Comparison of ENCODE assay signal across 25 mouse cellular contexts in genomic region chr16:42074325-42074724, GRCm38 (mm10).
A peak's percentile ranks its signal among the peaks of the same experiment; 100 is the strongest.
DNase-seq lines count a peak whose midpoint lies in the region; ATAC-seq and TF ChIP-seq lines count a peak whose summit lies in the region.
"Had no signal": no experiment of that assay in that cellular context is flagged by ENCODE, and none has a peak within 500 bp of the region (broad histone marks: within the 10 kb centered on the region; RNA-seq: fewer than 3 reads in every experiment).

No protein-coding gene starts in this region.

- peaks cover 8% of the 10 kb centered on the region; the same call in 1 of the 2 replicates for H3K4me1 ChIP-seq in cerebellum, adult 2 months (ENCODE audit: control insufficient read depth, insufficient read depth, low read length)
- no peaks in the 10 kb centered on the region for H3K4me1 ChIP-seq in forebrain, postnatal 0 days (ENCODE audit: insufficient read depth)
- no peaks in the 10 kb centered on the region for H3K4me1 ChIP-seq in intestine, embryonic 16.5 days (ENCODE audit: control insufficient read depth, insufficient read depth, low read length)
- H3K4me1 ChIP-seq: forebrain, embryonic 10.5 days; forebrain, embryonic 13.5 days; heart, embryonic 10.5 days; heart, embryonic 13.5 days; hindbrain, embryonic 12.5 days; hindbrain, embryonic 15.5 days; kidney, embryonic 15.5 days had no signal

- no peaks in the 10 kb centered on the region for H3K36me3 ChIP-seq in forebrain, postnatal 0 days (ENCODE audit: insufficient read depth)
- no peaks in the 10 kb centered on the region for H3K36me3 ChIP-seq in intestine, embryonic 16.5 days (ENCODE audit: control insufficient read depth, insufficient read depth, low read length)
- H3K36me3 ChIP-seq: forebrain, embryonic 10.5 days; heart, embryonic 10.5 days; heart, embryonic 13.5 days; hindbrain, embryonic 12.5 days; hindbrain, embryonic 15.5 days; kidney, embryonic 15.5 days had no signal

- 0 out of 2 replicates have a peak overlapping the region, but pooled peaks have one; percentile 10 for H3K27ac ChIP-seq in cerebellum, adult 2 months (ENCODE audit: insufficient read depth, low read length)
- no peak overlapping the region for H3K27ac ChIP-seq in forebrain, postnatal 0 days (ENCODE audit: low read depth, low read length)
- no peak overlapping the region for H3K27ac ChIP-seq in intestine, embryonic 16.5 days (ENCODE audit: low read length)
- H3K27ac ChIP-seq: forebrain, embryonic 10.5 days; forebrain, embryonic 13.5 days; gastrocnemius, adult 2 months; heart, adult 2 months; heart, embryonic 10.5 days; heart, embryonic 13.5 days; hindbrain, embryonic 12.5 days; hindbrain, embryonic 15.5 days; kidney, embryonic 15.5 days had no signal

- no peak overlapping the region for H3K4me3 ChIP-seq in cerebellum, adult 2 months (replicated peaks; ENCODE audit: insufficient read depth, low read depth, low read length)
- H3K4me3 ChIP-seq in forebrain, postnatal 0 days (ENCODE audit: low read depth, low read length) = no peak overlapping the region
- no peak overlapping the region for H3K4me3 ChIP-seq in intestine, embryonic 16.5 days (ENCODE audit: low read length)
- H3K4me3 ChIP-seq: forebrain, embryonic 10.5 days; forebrain, embryonic 13.5 days; gastrocnemius, adult 2 months; heart, adult 2 months; heart, embryonic 10.5 days; heart, embryonic 13.5 days; hindbrain, embryonic 12.5 days; hindbrain, embryonic 15.5 days; kidney, embryonic 15.5 days had no signal

- WGBS in cerebellum, adult 2 months = 33% methylated on average over 3 of the region's 3 CpGs
- 82% methylated on average over 3 of the region's 3 CpGs for WGBS in forebrain, postnatal 0 days
- 79% methylated on average over 3 of the region's 3 CpGs for WGBS in intestine, embryonic 16.5 days

- DNase-seq in cerebellum, adult 11 months = peak; percentile 23
- no peak for DNase-seq in cerebellum, postnatal 4 days (ENCODE audit: low spot score in 2 of 2)
- DNase-seq in cerebellum, adult 2 months = peak; percentile 33 to 80
- peak; percentile 14 to 19 for DNase-seq in cerebellum, postnatal 10 days
- DNase-seq in cerebellum, postnatal 36 days = peak; percentile 6 to 35
- DNase-seq in forebrain, postnatal 0 days = no peak
- DNase-seq in left cerebral cortex, postnatal 25 days (ENCODE audit: low spot score in 2 of 2) = no peak
- DNase-seq: adrenal gland, adult 2 months; adrenal gland, postnatal 14 days; B cell, adult 2 months; gastrocnemius, adult 2 months; gastrocnemius, postnatal 25 days; heart, adult 2 months; heart, postnatal 14 days; kidney, adult 11 months; kidney, adult 8-10 months had no signal

- no peaks in the 10 kb centered on the region for H3K9me3 ChIP-seq in forebrain, postnatal 0 days (ENCODE audit: low read length)
- H3K9me3 ChIP-seq in intestine, embryonic 16.5 days (ENCODE audit: control insufficient read depth, low read length) = no peaks in the 10 kb centered on the region
- H3K9me3 ChIP-seq: forebrain, embryonic 10.5 days; forebrain, embryonic 13.5 days; heart, embryonic 10.5 days; heart, embryonic 13.5 days; hindbrain, embryonic 12.5 days; hindbrain, embryonic 15.5 days; kidney, embryonic 15.5 days had no signal

- H3K27me3 ChIP-seq in cerebellum, adult 2 months (ENCODE audit: control insufficient read depth, insufficient read depth, low read length) = no peaks in the 10 kb centered on the region
- no peaks in the 10 kb centered on the region for H3K27me3 ChIP-seq in forebrain, postnatal 0 days (ENCODE audit: insufficient read depth, low read length)
- H3K27me3 ChIP-seq in intestine, embryonic 16.5 days (replicated peaks; ENCODE audit: control insufficient read depth, insufficient read depth, low read length) = no peaks in the 10 kb centered on the region
- H3K27me3 ChIP-seq: forebrain, embryonic 13.5 days; heart, embryonic 13.5 days; hindbrain, embryonic 12.5 days; hindbrain, embryonic 15.5 days; kidney, embryonic 15.5 days had no signal

- no peak for TF ChIP-seq CTCF in cerebellum, adult 2 months (IDR thresholded peaks at IDR 0.05; ENCODE audit: borderline replicate concordance, insufficient read depth, low read depth, low read length)
- no peak for TF ChIP-seq CTCF in forebrain, postnatal 0 days (IDR thresholded peaks at IDR 0.05; ENCODE audit: low read depth)

- no peak overlapping the region for H3K9ac ChIP-seq in forebrain, postnatal 0 days
- no peak overlapping the region for H3K9ac ChIP-seq in intestine, embryonic 16.5 days (ENCODE audit: low read depth, low read length)
- H3K9ac ChIP-seq: forebrain, embryonic 13.5 days; heart, embryonic 13.5 days; hindbrain, embryonic 12.5 days; hindbrain, embryonic 15.5 days; kidney, embryonic 15.5 days had no signal

- intact Hi-C loops in left cerebral cortex, postnatal 25 days (cut with DNase I) = no loop called here

- no peak overlapping the region for H3K4me2 ChIP-seq in forebrain, postnatal 0 days (ENCODE audit: low read depth)
- no peak overlapping the region for H3K4me2 ChIP-seq in intestine, embryonic 16.5 days (ENCODE audit: low read depth, low read length)
- H3K4me2 ChIP-seq: forebrain, embryonic 13.5 days; heart, embryonic 13.5 days; hindbrain, embryonic 12.5 days; hindbrain, embryonic 15.5 days; kidney, embryonic 15.5 days had no signal

- ATAC-seq in forebrain, postnatal 0 days = no peak
- no peak for ATAC-seq in intestine, embryonic 16.5 days
- ATAC-seq: forebrain, embryonic 13.5 days; forebrain, embryonic 16.5 days had no signal

- TF ChIP-seq POLR2A in cerebellum, adult 2 months (IDR thresholded peaks at IDR 0.05; ENCODE audit: borderline replicate concordance, insufficient read depth, low read length) = no peak

Comparison
In these comparisons a context has a peak if more than half of its experiments do, and no peak if none do; other contexts are left out.
1. DNase-seq: peak in cerebellum, adult 11 months (single experiment), cerebellum, adult 2 months (2 of 2), cerebellum, postnatal 10 days (2 of 2) and cerebellum, postnatal 36 days (2 of 2); none in cerebellum, postnatal 4 days (0 of 2), forebrain, postnatal 0 days (single experiment) and left cerebral cortex, postnatal 25 days (0 of 2).